Mouse (Mus musculus) gastrocnemius, adult 18-20 months (tissue): ENCODE measurements around the gene Slc12a5. TPM values are rescaled to one million over a fixed set of nuclear protein-coding genes. Genes with fewer than 3 reads are reported as not detected.

ENCODE experiments used
- DNase-seq: peaks from one replicate; pipeline ENCODE4 v3.0.0; 2021; ENCODE audit warnings: low spot score
- total RNA-seq, 2 experiments: library from RNA; stranded (reverse); gene quantifications; 2 replicates each; pipeline ENCODE4 v1.2.3; 2021

The Slc12a5 gene
- total RNA-seq, 2 experiments from 2014 or later: 0.40 to 0.55 TPM

GRCm38 (mm10) chr2:164947506-164947905, 13.1 kb upstream of the Slc12a5 start:
- no peak for DNase-seq

- no peak for DNase-seq
Measured at GRCm38 (mm10) chr2:164947930-164948329, 12.7 kb upstream of the Slc12a5 start.

GRCm38 (mm10) chr2:164948962-164949361, 11.6 kb upstream of the Slc12a5 start:
- DNase-seq: no peak

GRCm38 (mm10) chr2:164950501-164950900, 10.1 kb upstream of the Slc12a5 start:
- DNase-seq: no peak

GRCm38 (mm10) chr2:164951745-164952144, 8.9 kb upstream of the Slc12a5 start:
- no peak for DNase-seq

- no peak for DNase-seq
Measured at GRCm38 (mm10) chr2:164952448-164952847, 8.2 kb upstream of the Slc12a5 start.

- DNase-seq: peak; percentile 60
Measured at GRCm38 (mm10) chr2:164953224-164953623, 7.4 kb upstream of the Slc12a5 start.

DNA sequence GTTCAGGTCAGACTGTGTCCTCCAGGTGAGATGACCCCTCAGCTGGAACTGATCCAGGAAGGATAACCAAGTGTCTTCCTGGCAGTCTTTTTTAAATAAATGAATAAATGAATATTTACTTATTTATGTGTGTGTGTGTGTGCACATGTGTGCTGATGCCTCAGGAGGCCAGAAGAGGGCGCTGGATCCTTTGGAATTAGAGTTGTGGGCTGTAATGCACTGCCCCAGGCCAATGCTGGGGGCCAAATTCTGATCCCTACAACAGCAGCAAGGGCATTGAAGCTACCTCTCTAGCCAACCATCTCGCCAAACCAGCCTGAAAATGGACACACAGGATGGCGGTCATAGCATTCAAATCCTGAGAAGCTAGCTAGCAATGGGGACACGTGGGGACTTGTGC, 4.9 kb upstream of the Slc12a5 start:
- no peak for DNase-seq

- no peak for DNase-seq
Measured at GRCm38 (mm10) chr2:164956195-164956594, 4.4 kb upstream of the Slc12a5 start.

DNA sequence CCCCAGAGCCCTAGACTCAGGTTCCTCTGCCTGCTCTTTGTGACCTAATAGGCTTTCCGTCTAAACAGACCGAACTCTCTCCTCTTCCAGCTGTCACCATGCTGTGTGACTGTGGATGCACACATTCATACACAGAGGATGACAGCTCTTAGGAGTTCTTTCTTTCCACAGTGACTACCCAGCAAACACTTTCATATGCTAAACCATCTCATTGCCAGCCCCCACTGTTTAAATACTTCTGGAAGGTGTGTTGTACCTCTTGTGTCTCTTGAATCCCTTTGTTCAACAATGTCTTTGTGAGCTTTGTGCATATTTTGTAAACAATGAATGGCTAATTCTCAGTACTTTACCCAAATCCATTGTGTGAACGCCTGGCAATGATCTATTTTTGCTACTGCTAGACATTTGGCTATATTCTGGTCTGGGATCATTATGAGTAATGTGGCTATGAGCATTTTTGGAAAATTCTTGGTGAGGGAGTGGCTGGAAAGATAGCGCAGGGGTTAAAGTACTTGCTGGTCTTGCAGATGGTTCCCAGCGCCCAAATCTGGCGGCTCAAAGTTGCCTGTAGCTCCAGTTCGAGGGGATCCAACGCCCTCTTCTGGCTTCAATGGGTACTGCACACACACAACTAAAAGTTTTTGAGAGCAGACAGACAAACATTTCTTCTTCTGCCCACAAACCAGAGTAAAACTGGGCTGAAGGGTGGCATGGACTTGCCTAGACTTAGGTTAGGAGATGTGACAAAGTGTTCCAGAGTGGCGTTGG, 2.9 kb upstream of the Slc12a5 start:
- DNase-seq: no peak

DNA sequence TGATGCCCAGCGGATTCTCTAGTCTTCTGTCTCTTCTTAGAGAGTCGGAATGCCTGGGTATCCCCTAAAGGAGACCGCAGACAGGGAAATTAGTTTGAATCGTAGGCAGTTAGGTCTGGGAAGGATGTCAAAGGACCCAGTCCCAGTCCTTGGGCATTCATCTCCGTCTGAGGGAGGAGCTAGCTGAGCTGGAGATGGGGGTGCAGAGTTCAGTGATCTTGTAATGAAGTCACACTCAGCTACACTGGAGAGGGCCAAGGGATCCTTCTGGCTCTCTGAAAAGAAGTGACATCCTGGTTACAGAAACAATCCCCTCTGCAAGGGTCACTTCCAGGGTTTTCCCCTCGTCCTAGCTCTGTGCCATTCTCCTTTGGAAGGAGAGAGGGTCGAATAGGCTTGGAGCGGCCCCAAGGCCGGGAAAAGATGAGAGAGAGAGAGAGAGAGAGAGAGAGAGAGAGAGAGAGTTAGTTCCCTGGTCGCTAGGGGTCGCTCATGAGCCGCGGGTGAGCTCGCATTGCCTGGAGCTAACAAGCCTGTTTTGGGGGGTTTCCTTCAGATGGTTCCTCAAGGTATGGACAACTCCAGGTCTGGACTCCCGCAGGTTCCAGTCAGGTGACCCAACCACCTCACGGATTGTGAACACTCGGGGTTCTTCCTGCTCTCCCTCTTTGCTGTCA, 1.0 kb downstream of the Slc12a5 start:
- peak; percentile 42 for DNase-seq

- no peak for DNase-seq
Measured at GRCm38 (mm10) chr2:164962183-164962580, 1.6 kb downstream of the Slc12a5 start.

DNA sequence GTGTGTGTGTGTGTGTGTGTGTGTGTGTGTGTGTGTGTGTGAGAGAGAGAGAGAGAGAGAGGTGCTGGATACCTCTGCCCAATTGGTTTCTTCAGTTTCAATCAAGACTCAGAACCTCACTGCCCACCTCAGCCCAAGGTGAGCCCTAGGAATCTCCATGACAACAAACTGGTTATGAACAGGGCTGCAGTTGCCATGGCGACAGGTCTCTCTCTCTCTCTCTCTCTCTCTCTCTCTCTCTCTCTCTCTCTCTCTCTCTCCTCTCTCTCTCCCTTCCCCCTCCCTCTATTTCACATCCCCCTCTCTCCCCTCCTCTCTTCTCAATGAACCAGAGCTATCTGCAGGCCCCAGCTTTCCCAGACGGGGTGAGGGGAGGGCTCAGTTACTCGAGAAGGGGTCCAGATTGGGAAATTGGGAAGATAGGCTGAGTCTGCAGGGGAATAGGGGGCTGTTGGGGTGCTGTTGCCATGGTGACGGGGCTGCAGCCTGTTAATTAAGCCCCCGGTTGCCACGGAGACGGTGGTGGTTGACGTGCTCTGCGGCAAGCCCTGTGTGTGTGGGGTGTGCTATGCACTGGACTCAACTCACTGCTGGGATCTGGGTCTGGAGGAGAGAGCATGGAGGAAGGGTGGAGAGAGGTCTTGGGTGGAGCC, 3.8 kb downstream of the Slc12a5 start:
- no peak for DNase-seq

DNA sequence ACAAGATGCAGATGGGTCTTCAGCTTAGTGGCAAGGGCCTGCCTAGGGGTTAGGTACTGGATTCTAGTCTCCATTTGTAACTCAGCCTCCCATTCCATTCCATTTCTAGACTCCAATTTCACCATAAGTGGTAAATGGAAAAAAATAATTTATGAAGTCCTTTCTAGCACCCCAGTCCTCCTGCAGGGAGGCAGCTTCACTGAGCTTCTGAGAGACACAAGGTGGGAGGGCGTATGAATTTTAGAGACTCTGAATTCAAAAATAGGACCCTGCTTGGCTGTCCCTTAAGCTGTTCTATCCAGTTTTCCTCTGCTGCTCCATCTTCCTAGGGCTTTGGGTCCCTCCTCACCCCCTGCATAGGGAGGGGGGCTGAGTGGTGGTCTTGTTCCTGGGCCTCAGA, 4.4 kb downstream of the Slc12a5 start:
- DNase-seq: no peak

DNA sequence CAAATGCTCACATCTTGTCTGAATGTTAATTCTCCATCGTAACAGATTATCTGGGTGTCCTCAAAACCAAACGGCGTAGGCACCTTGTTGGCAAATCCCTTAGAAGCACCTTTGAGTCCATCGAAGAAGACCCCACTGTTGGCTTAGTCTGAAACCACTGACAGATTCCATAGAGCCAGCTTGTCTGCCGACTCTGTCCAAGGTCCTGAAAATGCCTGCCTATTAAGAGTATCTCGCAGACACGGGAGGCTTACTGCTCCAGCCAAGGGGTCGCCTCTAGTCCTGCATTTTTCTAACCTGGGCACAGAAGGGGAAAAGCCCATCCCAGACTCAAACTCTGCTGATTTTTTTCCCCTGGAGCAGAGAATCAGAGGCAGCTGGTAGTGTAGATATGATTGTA, 5.8 kb downstream of the Slc12a5 start:
- no peak for DNase-seq

- no peak for DNase-seq
Measured at GRCm38 (mm10) chr2:164967193-164967592, 6.6 kb downstream of the Slc12a5 start.

DNA sequence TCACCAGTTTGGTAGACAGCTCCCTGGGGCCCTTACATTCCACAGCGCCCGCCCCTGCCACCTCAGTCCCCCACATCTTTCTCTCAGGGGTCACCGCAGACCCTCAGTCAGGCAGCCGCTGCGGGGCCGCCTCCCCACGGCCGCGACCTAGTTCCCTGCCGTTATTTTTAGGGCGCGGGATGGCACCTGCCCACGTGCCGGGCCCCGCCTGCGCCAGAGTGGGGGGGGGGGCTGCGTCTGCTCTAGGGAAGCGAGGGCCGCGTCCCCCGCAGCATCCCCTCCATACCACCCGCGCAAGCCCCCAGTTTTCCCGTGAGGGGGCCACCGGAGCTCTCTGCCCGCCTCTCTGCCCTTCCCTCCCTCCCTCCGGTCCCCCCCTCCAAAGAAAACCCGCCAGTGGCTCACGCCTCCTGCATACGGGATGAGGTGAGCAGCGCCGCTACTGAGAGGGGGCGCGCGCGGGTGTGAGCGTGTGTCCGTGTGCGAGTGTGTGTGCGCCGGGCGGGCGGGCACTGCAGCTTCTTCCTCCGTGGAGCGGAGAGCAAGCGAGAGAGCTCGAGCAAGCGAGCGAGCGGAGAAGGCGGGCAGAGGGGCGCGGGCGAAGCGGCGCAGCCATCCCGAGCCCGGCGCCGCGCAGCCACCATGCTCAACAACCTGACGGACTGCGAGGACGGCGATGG, 7.3 kb downstream of the Slc12a5 start:
- DNase-seq: no peak

GRCm38 (mm10) chr2:164968451-164968851, 7.8 kb downstream of the Slc12a5 start:
- peak; percentile 44 for DNase-seq

- no peak for DNase-seq
Measured at GRCm38 (mm10) chr2:164969348-164969781, 8.8 kb downstream of the Slc12a5 start.

DNA sequence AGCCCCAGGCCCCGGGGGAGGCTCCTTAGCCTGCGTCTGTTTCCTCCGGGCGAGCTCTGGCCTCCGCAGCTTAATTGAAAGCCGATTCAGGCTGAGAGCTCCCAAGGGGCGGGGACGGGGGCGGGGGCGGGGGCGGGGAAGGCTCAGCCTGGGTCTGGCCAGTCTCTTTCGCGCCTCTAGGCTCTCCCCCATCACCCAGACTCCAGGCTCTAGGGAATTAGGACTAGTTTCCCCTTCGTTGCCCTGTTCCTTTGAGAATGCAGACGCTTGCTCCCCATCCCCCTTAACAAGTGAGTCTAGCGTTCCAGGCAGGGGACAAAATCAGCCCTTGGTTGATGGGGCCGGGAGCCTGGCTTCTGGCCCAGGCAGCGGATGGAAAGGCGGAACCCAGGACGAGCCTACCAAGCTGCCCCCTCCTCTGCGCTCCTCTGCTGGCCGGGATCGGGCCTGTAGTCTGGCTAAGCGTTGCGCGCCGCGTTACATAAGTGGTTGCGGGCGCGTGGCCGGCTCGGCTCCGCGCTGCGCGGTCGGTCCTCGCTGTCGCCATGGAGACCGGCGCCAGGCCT, 10.1 kb downstream of the Slc12a5 start:
- no peak for DNase-seq

DNA sequence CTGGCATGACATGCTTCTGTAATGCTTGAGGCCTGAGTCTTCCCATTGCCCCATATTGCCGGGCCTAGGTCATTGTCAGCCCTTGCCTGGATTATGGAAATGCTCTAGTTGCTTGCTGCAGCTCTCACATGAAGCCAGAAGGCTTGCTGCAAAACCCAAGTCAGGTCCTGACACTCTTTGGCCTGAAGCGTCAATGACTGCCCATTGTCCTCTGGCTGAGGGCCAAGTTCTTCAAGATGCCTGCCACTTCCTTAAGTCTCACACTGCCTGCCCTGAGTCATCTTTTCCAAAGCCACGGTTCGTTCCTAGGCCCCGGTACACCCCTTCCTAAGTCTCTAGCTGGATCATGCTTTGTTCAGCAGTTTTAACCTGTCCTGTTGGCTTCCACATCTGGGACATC, 12.0 kb downstream of the Slc12a5 start:
- DNase-seq: no peak

DNA sequence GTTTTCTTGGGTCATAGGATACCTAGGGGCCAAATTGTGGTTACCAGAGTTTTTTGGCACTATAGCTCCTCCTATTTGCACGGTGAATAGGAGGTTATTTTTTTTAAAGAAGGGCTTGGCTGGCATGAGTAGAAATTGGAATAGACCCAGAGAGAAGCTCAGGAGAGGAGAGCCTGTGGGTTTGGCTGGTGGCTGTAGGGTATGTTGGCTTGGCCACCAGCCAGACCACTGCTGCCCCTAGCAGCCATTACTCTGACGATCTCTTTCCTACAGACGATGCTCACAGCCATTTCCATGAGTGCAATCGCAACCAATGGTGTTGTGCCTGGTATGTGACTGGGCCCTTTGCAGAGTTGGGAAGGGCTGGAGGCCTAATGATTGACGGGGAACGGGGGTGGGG, 15.0 kb downstream of the Slc12a5 start:
- no peak for DNase-seq
